Mouse (Mus musculus): ENCODE data around the gene Sema4f.

- TF ChIP-seq CTCF (IDR thresholded peaks at IDR 0.05; ENCODE audit: control insufficient read depth, insufficient read depth, insufficient replicate concordance, low read depth, low read length) (no peak), POLR2A (IDR thresholded peaks at IDR 0.05; ENCODE audit: control insufficient read depth, low read depth, low read length) (no peak)
Measured at GRCm38 (mm10) chr6:82868476-82868875, 71.1 kb downstream of the Sema4f start.
